In the genomic region with DNA sequence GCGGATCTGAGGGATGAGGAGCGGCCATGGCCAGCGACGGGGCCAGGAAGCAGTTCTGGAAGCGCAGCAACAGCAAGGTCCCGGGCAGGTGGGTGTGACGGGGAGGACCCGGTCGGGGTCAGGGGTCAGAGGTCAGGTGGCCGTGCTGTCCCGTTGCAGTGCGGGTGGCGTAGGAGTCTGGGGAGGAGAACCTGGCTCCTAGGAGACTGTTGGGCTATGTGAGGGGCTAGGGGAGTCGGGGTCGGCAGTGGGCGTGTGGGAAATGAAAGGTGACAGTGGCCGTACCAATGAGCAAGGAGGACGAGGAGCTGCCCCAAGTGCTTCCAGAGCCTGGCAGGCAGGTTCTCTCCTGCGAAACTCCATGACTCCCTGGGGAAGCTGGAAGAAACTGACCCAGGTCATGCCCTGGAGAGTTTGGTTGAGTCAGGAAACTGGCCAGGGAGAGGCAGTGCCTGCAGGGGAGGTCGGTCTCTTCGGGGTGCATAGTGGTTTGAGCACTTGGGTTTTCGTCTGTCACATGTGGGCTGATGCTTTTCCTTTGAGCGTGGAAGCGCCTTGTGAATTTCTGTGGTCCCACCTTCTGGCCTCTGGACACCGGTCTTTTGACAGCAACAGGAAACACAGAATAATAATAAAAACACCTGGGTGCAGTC, we compare ENCODE assay signal across 8 mouse cellular contexts. TPM values are rescaled to one million over a fixed set of nuclear protein-coding genes. Genes with fewer than 3 reads are reported as not detected.
DNase-seq lines count a peak whose midpoint lies in the region; ATAC-seq and TF ChIP-seq lines count a peak whose summit lies in the region.

No protein-coding gene starts in this region.

- H3K27ac ChIP-seq in heart, embryonic 15.5 days: peak overlapping the region; percentile 92
- H3K27ac ChIP-seq in hindbrain, embryonic 11.5 days (ENCODE audit: low read depth, low read length): no peak overlapping the region
- H3K27ac ChIP-seq in midbrain, embryonic 11.5 days (ENCODE audit: low read depth, low read length): peak overlapping the region; percentile 1; the same call in 1 of the 2 replicates

- H3K9me3 ChIP-seq in heart, embryonic 15.5 days (replicated peaks): no peaks in the 10 kb centered on the region
- no peaks in the 10 kb centered on the region for H3K9me3 ChIP-seq in hindbrain, embryonic 11.5 days (ENCODE audit: control insufficient read depth, low read length)
- H3K9me3 ChIP-seq in midbrain, embryonic 11.5 days (ENCODE audit: control insufficient read depth, low read length): no peaks in the 10 kb centered on the region

- H3K4me2 ChIP-seq in heart, embryonic 15.5 days: peak overlapping the region; percentile 98
- H3K4me2 ChIP-seq in hindbrain, embryonic 11.5 days (replicated peaks; ENCODE audit: low read depth, low read length): peak overlapping the region; percentile 79
- peak overlapping the region; percentile 88 for H3K4me2 ChIP-seq in midbrain, embryonic 11.5 days

- 11% methylated on average over 25 of the region's 25 CpGs for WGBS in heart, embryonic 15.5 days
- WGBS in hindbrain, embryonic 11.5 days: 15% methylated on average over 25 of the region's 25 CpGs
- WGBS in midbrain, embryonic 11.5 days: 16% methylated on average over 25 of the region's 25 CpGs

- no peak for TF ChIP-seq CTCF in Patski (IDR thresholded peaks at IDR 0.05)

- H3K27me3 ChIP-seq in heart, embryonic 15.5 days: no peaks in the 10 kb centered on the region
- no peaks in the 10 kb centered on the region for H3K27me3 ChIP-seq in Patski
- no peaks in the 10 kb centered on the region for H3K27me3 ChIP-seq in hindbrain, embryonic 11.5 days (ENCODE audit: control insufficient read depth, insufficient read depth, low read length)
- no peaks in the 10 kb centered on the region for H3K27me3 ChIP-seq in midbrain, embryonic 11.5 days (ENCODE audit: control insufficient read depth, insufficient read depth, low read length)

- H3K9ac ChIP-seq in heart, embryonic 15.5 days: peak overlapping the region; percentile 82
- H3K9ac ChIP-seq in hindbrain, embryonic 11.5 days (ENCODE audit: low read depth, low read length): peak overlapping the region; percentile 80
- peak overlapping the region; percentile 70 for H3K9ac ChIP-seq in midbrain, embryonic 11.5 days (ENCODE audit: low read length)

- peaks cover 20% of the 10 kb centered on the region for H3K4me1 ChIP-seq in heart, embryonic 15.5 days (replicated peaks)
- H3K4me1 ChIP-seq in hindbrain, embryonic 11.5 days (replicated peaks; ENCODE audit: control insufficient read depth, insufficient read depth, low read length): peaks cover 3% of the 10 kb centered on the region
- H3K4me1 ChIP-seq in midbrain, embryonic 11.5 days (ENCODE audit: control insufficient read depth, insufficient read depth, low read length): peaks cover 16% of the 10 kb centered on the region

- CTCF ChIA-PET in Patski (lab: Charles Lee): interaction anchor here (2.4 kb wide), 1 partner anchor 11 kb away, joined by 6 read pairs; no protein-coding TSS in a partner anchor

- no peak; the same call in 1 of the 2 replicates for ATAC-seq in heart, embryonic 15.5 days (replicated peaks; ENCODE audit: insufficient number of reproducible peaks, insufficient read depth, low FRiP score, low read depth)
- peak; percentile 53 for ATAC-seq in Patski
- no peak; the same call in 1 of the 2 replicates for ATAC-seq in hindbrain, embryonic 11.5 days (ENCODE audit: low FRiP score)
- no peak for ATAC-seq in midbrain, embryonic 11.5 days (ENCODE audit: low FRiP score)

- in situ Hi-C loops in Patski (cut with MboI; ENCODE audit: low pct_unique_long_range_greater_than_20kb): loop anchor here (5.0 kb wide), 1 partner anchor 47 kb away; no protein-coding TSS in a partner anchor

- POLR2A ChIA-PET in Patski (lab: Charles Lee): interaction anchor here (0.7 to 1.6 kb wide), 3 partner anchors 10 to 46 kb away, joined by 3 to 4 read pairs (median 3); no protein-coding TSS in a partner anchor

- DNase-seq in heart, postnatal 4 days: no peak
- no peak for DNase-seq in Patski (ENCODE audit: low read depth, low spot score)
- DNase-seq in hindbrain, embryonic 11.5 days (ENCODE audit: low spot score): no peak
- no peak for DNase-seq in midbrain, embryonic 11.5 days (ENCODE audit: low spot score, missing footprints)
- DNase-seq in cerebellum, adult 9-10 months: no peak
- no peak for DNase-seq in thymus, postnatal 10 days (ENCODE audit: low spot score in 2 of 2)
- no peak for DNase-seq in gastrocnemius, adult 18-20 months (ENCODE audit: low spot score)

- peak overlapping the region; percentile 85 for H3K4me3 ChIP-seq in heart, embryonic 15.5 days
- H3K4me3 ChIP-seq in hindbrain, embryonic 11.5 days (ENCODE audit: low read depth, low read length): peak overlapping the region; percentile 75
- H3K4me3 ChIP-seq in midbrain, embryonic 11.5 days (ENCODE audit: low read depth, low read length): peak overlapping the region; percentile 69

- no peaks in the 10 kb centered on the region for H3K36me3 ChIP-seq in heart, embryonic 15.5 days
- H3K36me3 ChIP-seq in hindbrain, embryonic 11.5 days (ENCODE audit: control insufficient read depth, insufficient read depth, low read length): no peaks in the 10 kb centered on the region
- H3K36me3 ChIP-seq in midbrain, embryonic 11.5 days (ENCODE audit: control insufficient read depth, insufficient read depth, low read length): no peaks in the 10 kb centered on the region

RNA-seq across cellular contexts. Expression of a gene that starts 0.4 kb away (rescaled TPM):
- 9.2 and 12.5 TPM in 2 replicates for polyA plus RNA-seq in heart, embryonic 15.5 days (2015; fragmentation: Nextera tagmentation; extraction: Ambion mirVana)
- total RNA-seq in heart, postnatal 4 days (2021): 10 to 100 TPM; 16.5 to 20.6 TPM
- polyA plus RNA-seq in Patski (2021): 37.9 TPM
- polyA plus RNA-seq in hindbrain, embryonic 11.5 days (2014; fragmentation: Nextera tagmentation; extraction: Ambion mirVana): 7.3 and 8.3 TPM in 2 replicates
- polyA plus RNA-seq in midbrain, embryonic 11.5 days (2014; fragmentation: Nextera tagmentation; extraction: Ambion mirVana): 6.7 and 8.1 TPM in 2 replicates
- total RNA-seq in gastrocnemius, adult 18-20 months (2021): 10 to 100 TPM; 15.6 to 17.1 TPM

RNA-seq across cellular contexts. Expression of a gene that starts 28.7 kb away (rescaled TPM):
- polyA plus RNA-seq in heart, embryonic 15.5 days (2015; fragmentation: Nextera tagmentation; extraction: Ambion mirVana): 13.2 and 17.9 TPM in 2 replicates
- 10 to 100 TPM; 39.1 to 40.2 TPM for total RNA-seq in heart, postnatal 4 days (2021)
- polyA plus RNA-seq in Patski (2021): 46.2 TPM
- polyA plus RNA-seq in hindbrain, embryonic 11.5 days (2014; fragmentation: Nextera tagmentation; extraction: Ambion mirVana): 16.9 and 18.4 TPM in 2 replicates
- 17.3 and 19.9 TPM in 2 replicates for polyA plus RNA-seq in midbrain, embryonic 11.5 days (2014; fragmentation: Nextera tagmentation; extraction: Ambion mirVana)
- total RNA-seq in gastrocnemius, adult 18-20 months (2021): 1 to 10 TPM; 4.3 to 5.1 TPM
